Mouse (Mus musculus) left cerebral cortex, postnatal 10 days (tissue): Measurements from ENCODE around the gene Vmn2r84. TPM values are rescaled to one million over a fixed set of nuclear protein-coding genes. Genes with fewer than 3 reads are reported as not detected.

ENCODE experiments used
- DNase-seq, 2 experiments: peaks; one replicate each; pipeline ENCODE4 v3.0.0; 2021 to 2022; ENCODE audit warnings: low spot score in 2 of 2, mixed read lengths in 1 of 2; ENCODE audit errors: extremely low spot score in 1 of 2
- intact Hi-C: fragments of 180-260 bp; cut with DNase I; formaldehyde crosslinking; loops from one replicate; pipeline ENCODE4 v1.15.1; 2025
- total RNA-seq, 2 experiments: library from RNA; stranded (reverse); gene quantifications; 2 replicates each; pipeline ENCODE4 v1.2.3; 2021

Gene Vmn2r84
- total RNA-seq, 2 experiments from 2014 or later = 0.17 to 0.32 TPM

GRCm38 (mm10) chr10:130330711-130331110 lies 63.4 kb downstream of the Vmn2r84 start:
- DNase-seq = no peak
- intact Hi-C loops = no loop called here

Other genes starting within 250 kb of the Vmn2r84 start
- not detected for gene Olfr825, start 227.6 kb downstream of the Vmn2r84 start, total RNA-seq
- gene Olfr826, start 210.1 kb downstream of the Vmn2r84 start, total RNA-seq = not detected
- gene Olfr827, start 179.9 kb downstream of the Vmn2r84 start, total RNA-seq = not detected
- gene Neurod4, start 114.1 kb downstream of the Vmn2r84 start, total RNA-seq = under 1 TPM in 1 of 2 experiments, not detected in 1; 0.19 TPM
- gene Tespa1, start 71.5 kb downstream of the Vmn2r84 start, total RNA-seq = 1 to 10 TPM; 1.8 to 2.4 TPM
- gene Vmn2r85, start 35.4 kb upstream of the Vmn2r84 start, total RNA-seq = under 1 TPM; 0.60 to 0.75 TPM
- gene Vmn2r86, start 61.7 kb upstream of the Vmn2r84 start, total RNA-seq = under 1 TPM; 0.17 to 0.30 TPM
- gene Vmn2r87, start 103.1 kb upstream of the Vmn2r84 start, total RNA-seq = under 1 TPM; 0.39 to 0.86 TPM